In the genomic region with DNA sequence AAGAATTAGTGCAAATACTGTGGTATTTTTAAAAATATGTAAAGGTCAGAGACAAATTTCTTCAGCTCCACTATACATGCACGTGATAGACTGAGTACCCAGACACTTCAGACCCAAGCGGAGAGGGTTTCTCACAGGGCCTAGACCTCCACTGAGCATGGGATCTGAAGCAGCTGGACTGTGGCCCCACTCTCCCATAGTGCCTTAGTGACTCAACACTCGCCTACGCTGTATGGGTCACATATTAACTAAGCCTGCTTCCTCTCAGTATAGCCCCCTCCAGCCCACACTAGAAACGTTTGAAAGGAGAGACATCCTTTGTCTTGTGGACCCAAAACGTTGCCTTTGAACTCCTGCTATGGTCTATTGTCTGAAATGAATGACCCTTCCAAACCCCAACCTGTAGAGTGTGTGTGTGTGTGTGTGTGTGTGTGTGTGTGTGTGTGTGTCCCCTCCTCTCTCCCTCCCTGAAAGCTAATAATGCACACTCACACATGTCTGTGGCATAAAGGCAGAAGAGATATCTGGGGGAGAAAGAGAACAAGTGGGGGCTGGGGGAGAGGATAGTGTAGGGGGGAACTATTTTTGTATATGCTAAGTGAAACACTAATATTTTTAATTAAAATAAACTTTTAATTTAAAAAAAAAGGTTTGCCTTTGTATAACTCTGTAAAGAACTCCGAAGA, we compare ENCODE assay signal across 11 mouse cellular contexts. TPM values are rescaled to one million over a fixed set of nuclear protein-coding genes. Genes with fewer than 3 reads are reported as not detected.
A peak's percentile ranks its signal among the peaks of the same experiment; 100 is the strongest.
DNase-seq lines count a peak whose midpoint lies in the region; ATAC-seq and TF ChIP-seq lines count a peak whose summit lies in the region.
"Had no signal": no experiment of that assay in that cellular context is flagged by ENCODE, and none has a peak within 500 bp of the region (broad histone marks: within the 10 kb centered on the region; RNA-seq: fewer than 3 reads in every experiment).

No protein-coding gene starts in this region.

- TF ChIP-seq CTCF in heart, postnatal 0 days (IDR thresholded peaks at IDR 0.05; ENCODE audit: low read depth) = no peak
- TF ChIP-seq CTCF in thymus, adult 2 months (IDR thresholded peaks at IDR 0.05; ENCODE audit: borderline replicate concordance, control insufficient read depth, extremely low read depth, insufficient read depth, low read length, poor library complexity) = no peak

- peak overlapping the region; percentile 69 for H3K4me2 ChIP-seq in heart, postnatal 0 days (ENCODE audit: low read depth, low read length)
- peak overlapping the region; percentile 52 for H3K4me2 ChIP-seq in forebrain, embryonic 11.5 days (ENCODE audit: low read depth, low read length, severe bottlenecking)
- H3K4me2 ChIP-seq in midbrain, embryonic 16.5 days (ENCODE audit: low read length) = peak overlapping the region; percentile 64; the same call in 1 of the 2 replicates

- no peak for ATAC-seq in heart, postnatal 0 days (ENCODE audit: insufficient read depth, low read depth)
- ATAC-seq in forebrain, embryonic 11.5 days (replicated peaks; ENCODE audit: low FRiP score) = peak; percentile 47
- ATAC-seq in midbrain, embryonic 16.5 days = peak; percentile 44
- ATAC-seq in inflammation-experienced regulatory T-cells, adult 6 months = no peak
- ATAC-seq: CD4-positive, CD25-positive, alpha-beta regulatory T cell, adult 4 months had no signal

- intact Hi-C loops in heart, postnatal 36 days (cut with DNase I) = loop anchor here (1.0 to 10.0 kb wide), 4 partner anchors 36 to 279 kb away; a partner anchor contains a TSS

- WGBS in heart, postnatal 0 days = 58% methylated on average over 7 of the region's 7 CpGs
- WGBS in forebrain, embryonic 11.5 days = 47% methylated on average over 7 of the region's 7 CpGs
- WGBS in midbrain, embryonic 16.5 days = 46% methylated on average over 7 of the region's 7 CpGs
- WGBS in thymus, adult 2 months = 63% methylated on average over 7 of the region's 7 CpGs

- no peak for TF ChIP-seq POLR2A in thymus, adult 2 months (IDR thresholded peaks at IDR 0.05; ENCODE audit: control insufficient read depth, extremely low read depth, insufficient read depth, low read length, poor library complexity)

- no peaks in the 10 kb centered on the region for H3K9me3 ChIP-seq in heart, postnatal 0 days (replicated peaks; ENCODE audit: control insufficient read depth, low read length)
- no peaks in the 10 kb centered on the region; the same call in 1 of the 2 replicates for H3K9me3 ChIP-seq in forebrain, embryonic 11.5 days (ENCODE audit: control insufficient read depth, low read length)
- 0 out of 2 replicates have a peak, but pooled peaks cover 5% of the 10 kb centered on the region for H3K9me3 ChIP-seq in midbrain, embryonic 16.5 days (replicated peaks; ENCODE audit: control insufficient read depth, low read length, poor library complexity, severe bottlenecking)

- no peak overlapping the region for H3K27ac ChIP-seq in heart, postnatal 0 days (ENCODE audit: low read depth)
- no peak overlapping the region for H3K27ac ChIP-seq in forebrain, embryonic 11.5 days (ENCODE audit: low read depth, low read length)
- H3K27ac ChIP-seq in midbrain, embryonic 16.5 days (ENCODE audit: low read length) = no peak overlapping the region
- no peak overlapping the region for H3K27ac ChIP-seq in thymus, adult 2 months (ENCODE audit: control insufficient read depth, insufficient read depth, low read length)

- DNase-seq in heart, postnatal 0 days (ENCODE audit: low spot score) = no peak
- DNase-seq in heart, postnatal 36 days = no peak
- no peak for DNase-seq in forebrain, embryonic 11.5 days (ENCODE audit: low spot score)
- DNase-seq in kidney, postnatal 10 days = peak; percentile 33
- DNase-seq in adrenal gland, postnatal 4 days (ENCODE audit: low spot score in 2 of 2) = no peak
- no peak for DNase-seq in thymus, adult 2 months

- no peaks in the 10 kb centered on the region for H3K36me3 ChIP-seq in heart, postnatal 0 days (replicated peaks; ENCODE audit: control insufficient read depth, insufficient read depth, low read length)
- H3K36me3 ChIP-seq in forebrain, embryonic 11.5 days (ENCODE audit: control insufficient read depth, insufficient read depth, low read length) = no peaks in the 10 kb centered on the region
- no peaks in the 10 kb centered on the region for H3K36me3 ChIP-seq in midbrain, embryonic 16.5 days (ENCODE audit: control insufficient read depth, insufficient read depth, low read length)
- no peaks in the 10 kb centered on the region for H3K36me3 ChIP-seq in thymus, adult 2 months (ENCODE audit: control insufficient read depth, insufficient read depth, low read length)

- TF ChIP-seq EP300 in heart, postnatal 0 days (IDR thresholded peaks at IDR 0.05; ENCODE audit: low read depth) = no peak

- H3K4me1 ChIP-seq in heart, postnatal 0 days (ENCODE audit: control insufficient read depth, insufficient read depth) = peaks cover 5% of the 10 kb centered on the region; the same call in 1 of the 2 replicates
- no peaks in the 10 kb centered on the region; the same call in 1 of the 2 replicates for H3K4me1 ChIP-seq in forebrain, embryonic 11.5 days (replicated peaks; ENCODE audit: control insufficient read depth, insufficient read depth, low read length)
- H3K4me1 ChIP-seq in midbrain, embryonic 16.5 days (ENCODE audit: control insufficient read depth, insufficient read depth, low read length) = peaks cover 6% of the 10 kb centered on the region
- H3K4me1 ChIP-seq in thymus, adult 2 months (replicated peaks; ENCODE audit: control insufficient read depth, insufficient read depth, low read length) = no peaks in the 10 kb centered on the region

- H3K27me3 ChIP-seq in heart, postnatal 0 days (ENCODE audit: control insufficient read depth, insufficient read depth, low read length) = no peaks in the 10 kb centered on the region
- no peaks in the 10 kb centered on the region for H3K27me3 ChIP-seq in forebrain, embryonic 11.5 days (ENCODE audit: control insufficient read depth, insufficient read depth, low read length)
- H3K27me3 ChIP-seq in midbrain, embryonic 16.5 days (ENCODE audit: control insufficient read depth, insufficient read depth, low read depth, low read length) = no peaks in the 10 kb centered on the region
- no peaks in the 10 kb centered on the region for H3K27me3 ChIP-seq in thymus, adult 2 months (ENCODE audit: control insufficient read depth, insufficient read depth, low read length)

- no peak overlapping the region for H3K9ac ChIP-seq in heart, postnatal 0 days (replicated peaks; ENCODE audit: low read depth, low read length)
- peak overlapping the region; percentile 57; the same call in 1 of the 2 replicates for H3K9ac ChIP-seq in forebrain, embryonic 11.5 days (ENCODE audit: low read length)
- no peak overlapping the region for H3K9ac ChIP-seq in midbrain, embryonic 16.5 days (ENCODE audit: low read depth, low read length)

- H3K4me3 ChIP-seq in heart, postnatal 0 days (ENCODE audit: low read depth, low read length) = no peak overlapping the region
- H3K4me3 ChIP-seq in forebrain, embryonic 11.5 days (ENCODE audit: low read depth, low read length) = no peak overlapping the region
- peak overlapping the region; percentile 35; the same call in 1 of the 2 replicates for H3K4me3 ChIP-seq in midbrain, embryonic 16.5 days (ENCODE audit: low read depth, low read length)
- no peak overlapping the region for H3K4me3 ChIP-seq in thymus, adult 2 months (ENCODE audit: control insufficient read depth, insufficient read depth, low read length)

RNA-seq across cellular contexts. Expression of a gene that starts 34.1 kb away (rescaled TPM):
- total RNA-seq in heart, postnatal 0 days (2014; rRNA removed; ENCODE audit: low replicate concordance) = 89.0 and 134 TPM in 2 replicates
- 16.7 and 19.1 TPM in 2 replicates for polyA plus RNA-seq in heart, postnatal 0 days (2015; fragmentation: Nextera tagmentation; extraction: Ambion mirVana)
- total RNA-seq in heart, postnatal 36 days (2021) = 100 to 1,000 TPM; 209 to 282 TPM
- polyA plus RNA-seq in forebrain, embryonic 11.5 days (2014; fragmentation: Nextera tagmentation; extraction: Ambion mirVana) = 7.1 and 7.6 TPM in 2 replicates
- polyA plus RNA-seq in midbrain, embryonic 16.5 days (2015; fragmentation: Nextera tagmentation; extraction: Ambion mirVana) = 8.4 and 9.1 TPM in 2 replicates
- not detected for polyA plus RNA-seq in inflammation-experienced regulatory T-cells, adult 6 months (2017; shearing (Covaris generic))
- total RNA-seq in adrenal gland, postnatal 4 days (2021) = 10 to 100 TPM; 78.0 to 78.1 TPM
- 4.5 and 5.7 TPM in 2 replicates for polyA plus RNA-seq in thymus, adult 2 months (2012; rRNA removed)
- total RNA-seq: common myeloid progenitor, adult 5-6 weeks had no signal
- polyA plus RNA-seq: CD4-positive, CD25-positive, alpha-beta regulatory T cell, adult 4 months had no signal

RNA-seq across cellular contexts. Expression of a gene that starts 56.0 kb away (rescaled TPM):
- total RNA-seq in heart, postnatal 0 days (2014; rRNA removed; ENCODE audit: low replicate concordance) = not detected in 2 replicates
- polyA plus RNA-seq in heart, postnatal 0 days (2015; fragmentation: Nextera tagmentation; extraction: Ambion mirVana) = not detected in 2 replicates
- not detected for total RNA-seq in heart, postnatal 36 days (2021)
- polyA plus RNA-seq in forebrain, embryonic 11.5 days (2014; fragmentation: Nextera tagmentation; extraction: Ambion mirVana) = not detected in 2 replicates
- polyA plus RNA-seq in midbrain, embryonic 16.5 days (2015; fragmentation: Nextera tagmentation; extraction: Ambion mirVana) = not detected in 2 replicates
- not detected for polyA plus RNA-seq in inflammation-experienced regulatory T-cells, adult 6 months (2017; shearing (Covaris generic))
- under 1 TPM; 0.59 to 0.64 TPM for total RNA-seq in adrenal gland, postnatal 4 days (2021)
- 0.04 and 0.08 TPM in 2 replicates for polyA plus RNA-seq in thymus, adult 2 months (2012; rRNA removed)
- total RNA-seq: common myeloid progenitor, adult 5-6 weeks; left cerebral cortex, postnatal 4 days had no signal
- polyA plus RNA-seq: CD4-positive, CD25-positive, alpha-beta regulatory T cell, adult 4 months had no signal

Comparison
In these comparisons a context has a peak if more than half of its experiments do, and no peak if none do; other contexts are left out.
1. ATAC-seq: peak in forebrain, embryonic 11.5 days (single experiment) and midbrain, embryonic 16.5 days (single experiment); none in heart, postnatal 0 days (single experiment) and inflammation-experienced regulatory T-cells, adult 6 months (single experiment).
2. Peak in every context shown above with its lines, with median percentiles within 50 percentile points of each other: H3K4me2 ChIP-seq.